Mouse (Mus musculus) limb, embryonic 11.5 days (tissue): ENCODE results near the gene Cnih1. TPM values are rescaled to one million over a fixed set of nuclear protein-coding genes. Genes with fewer than 3 reads are reported as not detected.

Experiments used
- ATAC-seq: fragments of 200-750 bp; cut with Nextera tagmentation; 2 replicates; pipeline ENCODE4 v1.8.0; 2017; ENCODE audit warnings: low read depth; ENCODE audit not compliant: insufficient number of reproducible peaks, low FRiP score, low TSS enrichment
- DNase-seq: peaks from one replicate; pipeline ENCODE4 v3.0.0-alpha.2; 2015; ENCODE audit warnings: low spot score
- H3K27ac ChIP-seq: fragments of 300-500 bp; sonication (generic); replicated peaks from 2 replicates; pipeline ENCODE4 v1.5.1; 2014; ENCODE audit warnings: low read depth, mild to moderate bottlenecking, low read length
- H3K27me3 ChIP-seq: fragments of 300-500 bp; sonication (generic); 2 replicates; pipeline ENCODE4 v1.6.1; 2014; ENCODE audit warnings: mild to moderate bottlenecking, low read length, mixed read lengths; ENCODE audit not compliant: control insufficient read depth, insufficient read depth
- H3K36me3 ChIP-seq: fragments of 300-500 bp; sonication (generic); 2 replicates; pipeline ENCODE4 v1.6.1; 2014; ENCODE audit warnings: mild to moderate bottlenecking, low read length, moderate library complexity, mixed read lengths; ENCODE audit not compliant: control insufficient read depth, insufficient read depth
- H3K4me1 ChIP-seq: fragments of 300-500 bp; sonication (generic); 2 replicates; pipeline ENCODE4 v1.6.1; 2014; ENCODE audit warnings: low read length, mixed read lengths; ENCODE audit not compliant: control insufficient read depth, insufficient read depth
- H3K4me2 ChIP-seq: fragments of 300-500 bp; sonication (generic); 2 replicates; pipeline ENCODE4 v1.6.1; 2014; ENCODE audit warnings: low read depth, mild to moderate bottlenecking, moderate library complexity; ENCODE audit not compliant: severe bottlenecking
- H3K4me3 ChIP-seq: fragments of 300-500 bp; sonication (generic); 2 replicates; pipeline ENCODE4 v1.5.1; 2014; ENCODE audit warnings: low read depth, low read length
- H3K9ac ChIP-seq: fragments of 300-500 bp; sonication (generic); 2 replicates; pipeline ENCODE4 v1.6.1; 2014; ENCODE audit warnings: mild to moderate bottlenecking, low read length
- H3K9me3 ChIP-seq: fragments of 300-500 bp; sonication (generic); 2 replicates; pipeline ENCODE4 v1.6.1; 2016; ENCODE audit warnings: low read length; ENCODE audit not compliant: control insufficient read depth
- WGBS: fragments of 180-500 bp; shearing (Covaris S2); extraction: QIAGEN DNeasy Blood & Tissue Kit; methylation state at CpG from one replicate; pipeline ENCODE4 v1.1.7; 2014; 5-methylcytosine and 5-hydroxymethylcytosine counted together
- polyA plus RNA-seq: library from polyadenylated mRNA; unstranded; fragments of >200 nt; fragmentation: Nextera tagmentation; extraction: Ambion mirVana; gene quantifications from 2 replicates; pipeline ENCODE4 v1.2.1, GENCODE M21; 2014

Cnih1 gene
- polyA plus RNA-seq, 1 experiment from 2014 or later = 213 TPM

DNA sequence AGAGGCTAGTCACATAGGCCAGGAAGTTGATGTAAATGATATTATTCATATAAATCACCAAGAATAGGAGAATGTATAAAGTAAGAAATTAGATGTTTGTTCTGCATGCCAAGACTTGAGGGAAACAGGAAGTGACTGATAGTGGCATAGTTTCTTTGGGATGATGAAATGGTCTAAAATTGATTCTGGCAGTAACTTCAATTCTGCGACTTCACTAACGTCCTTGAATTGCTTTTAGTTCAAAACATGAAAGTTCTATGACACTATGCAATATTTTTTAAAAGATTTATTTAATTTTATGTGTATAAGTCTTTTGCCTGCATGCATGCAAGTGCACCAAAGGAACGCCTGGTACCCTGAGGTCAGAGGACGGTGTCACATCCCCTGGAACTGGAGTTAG is 15.0 kb upstream of the Cnih1 start:
- no peaks in the 10 kb centered on the region for H3K27me3 ChIP-seq
- no peaks in the 10 kb centered on the region for H3K36me3 ChIP-seq
- 88% methylated on average over 4 of the region's 4 CpGs for WGBS
- no peak overlapping the region for H3K27ac ChIP-seq
- no peak overlapping the region for H3K9ac ChIP-seq
- no peak for ATAC-seq
- no peak for DNase-seq
- no peaks in the 10 kb centered on the region for H3K9me3 ChIP-seq
- H3K4me1 ChIP-seq = no peaks in the 10 kb centered on the region
- no peak overlapping the region for H3K4me2 ChIP-seq
- no peak overlapping the region for H3K4me3 ChIP-seq

DNA sequence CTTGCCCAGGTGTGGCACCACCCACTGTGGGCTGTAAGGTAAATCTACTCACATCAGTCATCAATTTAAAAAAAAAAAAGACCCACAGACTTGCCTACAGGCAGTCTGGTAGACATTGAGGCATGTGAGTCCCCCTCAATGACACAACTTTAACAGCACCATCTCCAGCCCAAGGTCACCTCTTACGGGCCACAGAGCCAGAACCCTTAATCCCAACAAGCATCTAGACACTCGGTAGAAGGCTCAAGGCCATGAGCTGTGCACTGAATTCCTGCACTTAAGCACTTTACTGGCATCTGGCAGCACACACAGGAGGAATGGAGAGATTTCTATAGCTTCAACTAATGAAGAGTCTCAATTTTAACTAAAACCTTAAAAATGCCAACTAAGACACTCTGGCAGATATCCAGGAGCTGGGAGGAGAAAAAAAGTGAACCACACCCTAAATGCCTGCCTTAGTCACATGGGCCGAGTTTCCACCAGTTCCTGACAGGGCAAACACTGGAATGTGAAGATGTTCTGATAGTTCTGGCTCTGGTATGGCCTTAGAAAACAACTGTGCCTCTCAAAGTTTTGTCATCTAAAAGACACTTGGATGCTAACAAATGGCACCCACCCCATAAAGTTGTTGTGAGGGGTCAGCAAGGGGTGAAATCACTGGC is 12.6 kb upstream of the Cnih1 start:
- 85% methylated on average over 3 of the region's 3 CpGs for WGBS

DNA sequence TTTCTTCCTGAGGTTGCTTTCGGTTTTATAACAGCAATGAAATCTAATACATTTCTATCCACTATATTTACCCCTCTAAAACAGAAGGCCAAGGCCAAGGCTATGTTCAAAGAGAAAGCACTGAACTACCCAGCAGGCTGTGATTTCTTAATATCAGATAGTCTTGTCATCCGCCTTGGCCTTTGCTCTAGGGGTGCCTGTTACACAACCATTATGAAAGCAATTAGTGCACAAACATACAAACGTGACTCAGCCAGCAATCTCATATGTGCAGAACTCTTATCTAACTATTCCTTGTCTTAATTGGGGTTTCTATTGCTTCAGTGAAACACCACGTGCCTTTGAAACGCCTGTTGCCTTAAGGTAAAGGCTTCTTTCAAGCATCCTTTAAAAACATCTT is 5.9 kb upstream of the Cnih1 start:
- H3K9ac ChIP-seq = no peak overlapping the region
- ATAC-seq (no peak), DNase-seq (no peak)
- no peak overlapping the region for H3K27ac ChIP-seq
- H3K27me3 ChIP-seq = no peaks in the 10 kb centered on the region
- no peak overlapping the region for H3K4me2 ChIP-seq
- no peaks in the 10 kb centered on the region for H3K4me1 ChIP-seq
- H3K4me3 ChIP-seq = no peak overlapping the region
- 91% methylated on average over 5 of the region's 5 CpGs for WGBS
- no peaks in the 10 kb centered on the region for H3K9me3 ChIP-seq
- H3K36me3 ChIP-seq = no peaks in the 10 kb centered on the region

More for the DNA sequence above, 12.6 kb upstream of the Cnih1 start:
- no peaks in the 10 kb centered on the region for H3K4me1 ChIP-seq
- no peak overlapping the region for H3K9ac ChIP-seq
- H3K4me3 ChIP-seq = no peak overlapping the region
- DNase-seq (no peak), ATAC-seq (no peak)
- H3K9me3 ChIP-seq = no peaks in the 10 kb centered on the region
- no peak overlapping the region for H3K27ac ChIP-seq
- no peaks in the 10 kb centered on the region for H3K36me3 ChIP-seq
- no peak overlapping the region for H3K4me2 ChIP-seq
- no peaks in the 10 kb centered on the region for H3K27me3 ChIP-seq

DNA sequence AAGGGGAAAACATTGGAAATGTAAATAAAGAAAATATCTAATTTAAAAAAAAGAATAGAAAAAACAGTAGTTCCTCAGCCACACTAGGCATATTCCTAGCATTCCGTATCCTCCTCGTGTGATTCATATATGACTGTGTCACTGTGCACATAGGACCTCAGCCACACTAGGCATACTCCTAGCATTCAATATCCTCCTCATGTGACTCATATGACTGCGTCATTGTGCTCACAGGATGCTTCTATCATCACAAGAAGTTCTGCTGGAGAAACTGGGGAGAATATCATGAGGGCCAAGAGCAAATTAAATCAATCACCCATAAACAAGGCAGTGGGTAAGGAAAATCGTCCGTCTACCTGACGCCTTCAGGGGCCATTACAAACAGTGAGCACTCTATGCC is 2.5 kb upstream of the Cnih1 start:
- H3K27me3 ChIP-seq = no peaks in the 10 kb centered on the region
- ATAC-seq = no peak

DNA sequence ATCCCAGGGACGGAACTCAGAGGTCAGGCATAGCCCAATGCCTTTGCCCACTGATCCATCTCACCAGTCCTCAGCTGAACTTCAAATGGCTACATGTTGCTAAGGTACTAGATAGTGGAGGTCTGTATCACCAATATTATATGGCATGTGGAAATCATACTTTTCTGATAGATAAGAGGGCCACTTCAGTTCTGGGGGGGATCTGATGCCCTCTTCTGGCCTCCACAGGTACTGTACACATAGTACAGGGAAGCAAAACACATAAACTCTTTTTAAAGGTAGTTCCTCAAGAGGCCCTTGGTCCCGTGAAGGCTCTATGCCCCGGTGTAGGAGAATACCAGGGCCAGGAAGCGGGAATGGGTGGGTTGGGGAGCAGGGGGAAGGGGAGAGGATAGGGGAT is 2.1 kb upstream of the Cnih1 start:
- 73% methylated on average over 4 of the region's 4 CpGs for WGBS
- Histone ChIP-seq H3K4me3 (no peak overlapping the region), H3K36me3 (no peaks in the 10 kb centered on the region), H3K4me2 (no peak overlapping the region), H3K27ac (no peak overlapping the region), H3K9me3 (no peaks in the 10 kb centered on the region), H3K27me3 (no peaks in the 10 kb centered on the region), H3K9ac (no peak overlapping the region), H3K4me1 (peaks cover 6% of the 10 kb centered on the region)
- DNase-seq (no peak), ATAC-seq (no peak)

More for the DNA sequence above, 2.5 kb upstream of the Cnih1 start:
- H3K4me3 ChIP-seq = no peak overlapping the region
- H3K27ac ChIP-seq = no peak overlapping the region
- H3K9me3 ChIP-seq = no peaks in the 10 kb centered on the region
- 93% methylated on average over 6 of the region's 6 CpGs for WGBS
- H3K4me1 ChIP-seq = peaks cover 6% of the 10 kb centered on the region
- DNase-seq = no peak
- no peak overlapping the region for H3K4me2 ChIP-seq
- no peaks in the 10 kb centered on the region for H3K36me3 ChIP-seq
- no peak overlapping the region for H3K9ac ChIP-seq

DNA sequence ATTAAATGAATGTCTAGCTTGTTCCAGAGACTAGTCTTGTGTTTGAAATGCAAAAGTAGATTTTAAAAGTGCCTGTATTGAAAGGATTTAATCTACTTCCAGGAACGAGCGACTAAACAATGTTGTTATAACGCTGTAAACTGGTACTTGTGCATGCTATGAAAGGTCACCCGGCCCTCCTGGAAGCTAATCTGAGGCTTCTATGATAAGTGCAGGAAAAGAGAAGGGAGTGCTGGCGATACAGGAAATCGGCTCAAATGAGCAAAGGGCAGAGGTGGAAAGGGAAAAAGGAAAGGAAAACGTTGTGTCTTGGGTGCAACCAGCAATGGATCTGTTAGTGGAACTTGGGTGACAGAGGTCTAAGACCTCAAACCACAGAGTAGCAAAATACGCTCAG is 292 bp upstream of the Cnih1 start:
- 32% methylated on average over 8 of the region's 8 CpGs for WGBS
- Histone ChIP-seq H3K4me1 (peaks cover 6% of the 10 kb centered on the region), H3K27ac (peak overlapping the region; percentile 10), H3K9ac (no peak overlapping the region; the same call in 1 of the 2 replicates), H3K4me2 (no peak overlapping the region), H3K9me3 (no peaks in the 10 kb centered on the region), H3K36me3 (no peaks in the 10 kb centered on the region; the same call in 1 of the 2 replicates), H3K4me3 (peak overlapping the region; percentile 76), H3K27me3 (no peaks in the 10 kb centered on the region)
- no peak for DNase-seq
- no peak for ATAC-seq

DNA sequence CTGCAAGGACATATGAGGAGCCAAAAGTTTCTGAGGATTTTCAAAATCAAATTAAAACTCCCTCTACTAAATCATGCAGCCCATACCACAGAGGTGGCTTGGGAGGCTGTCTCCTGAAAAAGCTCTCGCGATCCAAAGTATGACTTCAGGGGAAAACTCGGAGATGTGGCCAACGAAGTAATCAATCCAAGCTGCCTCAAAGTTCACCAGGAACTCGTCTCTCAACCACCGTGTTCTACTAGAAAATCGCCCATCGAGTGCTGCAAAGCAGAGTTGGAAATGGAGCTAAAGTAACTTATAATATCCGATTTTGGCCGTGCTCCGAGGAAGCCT is 791 bp downstream of the Cnih1 start:
- H3K27ac ChIP-seq = no peak overlapping the region; the same call in 1 of the 2 replicates
- under 1% methylated on average over 11 of the region's 11 CpGs for WGBS
- H3K9ac ChIP-seq = peak overlapping the region; percentile 97
- no peaks in the 10 kb centered on the region; the same call in 1 of the 2 replicates for H3K36me3 ChIP-seq
- peaks cover 6% of the 10 kb centered on the region for H3K4me1 ChIP-seq
- peak overlapping the region; percentile 76 for H3K4me3 ChIP-seq
- ATAC-seq (no peak), DNase-seq (no peak)
- no peaks in the 10 kb centered on the region for H3K9me3 ChIP-seq
- no peaks in the 10 kb centered on the region for H3K27me3 ChIP-seq
- H3K4me2 ChIP-seq = peak overlapping the region; percentile 51

DNA sequence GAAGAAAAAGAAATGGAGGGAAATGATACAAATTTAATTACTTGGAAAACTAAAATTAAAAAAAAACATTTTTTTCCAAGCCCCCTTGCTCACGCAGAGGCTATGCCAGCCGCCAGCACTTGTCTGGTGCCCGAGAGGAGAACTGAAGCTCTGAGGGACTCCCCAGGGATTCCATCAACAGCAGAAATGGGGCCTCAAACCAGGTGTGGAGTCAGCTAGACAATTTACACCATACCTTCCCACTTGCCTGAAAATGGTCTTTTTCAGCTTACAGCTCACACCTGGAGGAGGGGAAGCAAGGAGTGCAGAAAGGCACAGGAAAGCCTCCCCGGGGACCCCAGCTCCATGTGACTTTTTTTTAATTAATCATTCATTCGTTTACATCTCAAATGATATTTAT is 3.0 kb downstream of the Cnih1 start:
- peaks cover 6% of the 10 kb centered on the region; the same call in 1 of the 2 replicates for H3K36me3 ChIP-seq
- no peaks in the 10 kb centered on the region for H3K9me3 ChIP-seq
- no peak overlapping the region for H3K27ac ChIP-seq
- H3K4me2 ChIP-seq = no peak overlapping the region
- ATAC-seq = no peak
- 87% methylated on average over 5 of the region's 5 CpGs for WGBS
- no peak overlapping the region for H3K4me3 ChIP-seq
- H3K4me1 ChIP-seq = peaks cover 6% of the 10 kb centered on the region
- no peak for DNase-seq
- no peaks in the 10 kb centered on the region for H3K27me3 ChIP-seq
- no peak overlapping the region for H3K9ac ChIP-seq
